Mouse (Mus musculus): ENCODE data around the gene Vmn2r87.
A peak's percentile ranks its signal among the peaks of the same experiment; 100 is the strongest.
"Not testable (repeated sequence)": the region's sequence is repeated elsewhere in the genome, so short reads cannot be mapped to it uniquely, and the experiment has no call there.

Vmn2r87 gene

GRCm38 (mm10) chr10:130497296-130497695, at the start of gene Vmn2r87:
Vmn2r87 (minus strand) TSS chr10:130497396.
- DNase-seq (ENCODE audit: low read depth in 1 of 2, low spot score in 2 of 2), result no peak

- not testable (repeated sequence) for DNase-seq (ENCODE audit: low read depth in 1 of 2, low spot score in 2 of 2)
These were observed 47.1 kb upstream of the Vmn2r87 start for GRCm38 (mm10) chr10:130544331-130544730.

GRCm38 (mm10) chr10:130541931-130542691, 44.9 kb upstream of the Vmn2r87 start:
- DNase-seq (ENCODE audit: low read depth in 1 of 2, low spot score in 2 of 2), result peak; percentile 21

- no peak for DNase-seq (ENCODE audit: low read depth in 1 of 2, low spot score in 2 of 2)
These were observed 38.9 kb upstream of the Vmn2r87 start for GRCm38 (mm10) chr10:130536101-130536500.

GRCm38 (mm10) chr10:130527926-130528325, 30.7 kb upstream of the Vmn2r87 start:
- DNase-seq (ENCODE audit: low read depth in 1 of 2, low spot score in 2 of 2), result no peak

GRCm38 (mm10) chr10:130470311-130470760, 26.9 kb downstream of the Vmn2r87 start:
- no peak for DNase-seq (ENCODE audit: low read depth in 1 of 2, low spot score in 2 of 2)

GRCm38 (mm10) chr10:130455950-130456349, 41.2 kb downstream of the Vmn2r87 start, which contains the start of gene Vmn2r86:
Vmn2r86 (minus strand) TSS chr10:130456050.
- DNase-seq (ENCODE audit: low read depth in 1 of 2, low spot score in 2 of 2), result not testable (repeated sequence)

- DNase-seq (ENCODE audit: low read depth in 1 of 2, low spot score in 2 of 2), result no peak
These were observed 52.4 kb downstream of the Vmn2r87 start for GRCm38 (mm10) chr10:130444776-130445175.

- not testable (repeated sequence) for DNase-seq (ENCODE audit: low read depth in 1 of 2, low spot score in 2 of 2)
These were observed 62.9 kb downstream of the Vmn2r87 start for GRCm38 (mm10) chr10:130434185-130434898.

GRCm38 (mm10) chr10:130429603-130430002, 67.6 kb downstream of the Vmn2r87 start, which contains the start of gene Vmn2r85:
Vmn2r85 (minus strand) TSS chr10:130429703.
- DNase-seq (ENCODE audit: low read depth in 1 of 2, low spot score in 2 of 2), result not testable (repeated sequence)

- not testable (repeated sequence) for DNase-seq (ENCODE audit: low read depth in 1 of 2, low spot score in 2 of 2)
These were observed 74.8 kb downstream of the Vmn2r87 start for GRCm38 (mm10) chr10:130422368-130422767.
